Mouse (Mus musculus): ENCODE measurements around the gene Pidd1. TPM values are rescaled to one million over a fixed set of nuclear protein-coding genes. Genes with fewer than 3 reads are reported as not detected.

Pidd1 gene
- total RNA-seq, 2 experiments from 2014 or later, result 0.76 to 1.9 TPM

- DNase-seq (ENCODE audit: low spot score in 2 of 2), result peak; percentile 87
- intact Hi-C loops (cut with DNase I), result no loop called here
Observed at GRCm38 (mm10) chr7:141475011-141475804, 31.4 kb upstream of the Pidd1 start, which contains the start of the genes Polr2l and Tspan4. Gene Polr2l (minus strand): TSS chr7:141475132. Gene Tspan4 (plus strand): TSS chr7:141475240.

DNA sequence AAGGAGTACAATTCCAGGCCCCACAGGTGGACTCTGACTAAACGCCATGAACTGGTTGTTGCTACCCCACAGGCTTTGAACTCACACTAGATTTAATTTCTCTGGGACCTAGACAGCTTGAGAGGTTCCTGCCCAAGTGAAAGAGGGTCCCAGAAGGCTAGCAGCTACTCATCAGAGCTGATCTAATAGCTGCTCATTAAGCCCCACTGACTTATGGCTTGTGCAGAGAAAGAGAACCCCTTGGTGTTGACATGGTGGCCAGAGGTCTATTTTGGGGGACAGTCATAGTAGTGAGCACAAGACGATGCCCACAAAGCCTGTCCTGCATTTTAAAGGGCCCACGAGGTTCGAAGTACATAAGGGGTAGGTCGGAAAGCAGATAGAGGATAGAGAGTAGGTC lies 30.3 kb upstream of the Pidd1 start:
- DNase-seq (ENCODE audit: low spot score in 2 of 2), result no peak
- intact Hi-C loops (cut with DNase I), result no loop called here

DNA sequence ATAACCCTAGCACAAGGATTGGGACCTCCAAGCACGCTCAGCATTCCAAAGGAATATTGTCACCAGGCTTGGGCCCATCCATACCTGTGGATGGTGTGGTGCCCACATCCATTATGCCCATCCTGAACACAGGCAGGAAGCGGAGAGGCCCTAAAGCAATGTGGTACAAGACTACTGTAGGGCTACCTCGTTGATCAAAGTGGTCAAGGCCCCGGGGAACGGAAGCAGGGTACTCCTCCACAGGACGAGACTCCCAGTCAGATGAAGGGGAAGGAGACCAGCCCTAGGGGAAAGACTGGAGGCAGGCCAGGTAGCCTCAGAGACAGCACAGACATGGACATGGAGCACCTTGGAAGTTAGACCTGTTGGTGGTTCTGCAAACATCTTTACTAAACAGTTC lies 28.9 kb upstream of the Pidd1 start:
- DNase-seq (ENCODE audit: low spot score in 2 of 2), result no peak
- intact Hi-C loops (cut with DNase I), result no loop called here

- intact Hi-C loops (cut with DNase I), result no loop called here
- DNase-seq (ENCODE audit: low spot score in 2 of 2), result no peak
Observed at GRCm38 (mm10) chr7:141472226-141472625, 28.4 kb upstream of the Pidd1 start.

- intact Hi-C loops (cut with DNase I), result no loop called here
Observed at GRCm38 (mm10) chr7:141471236-141471635, 27.4 kb upstream of the Pidd1 start.

DNA sequence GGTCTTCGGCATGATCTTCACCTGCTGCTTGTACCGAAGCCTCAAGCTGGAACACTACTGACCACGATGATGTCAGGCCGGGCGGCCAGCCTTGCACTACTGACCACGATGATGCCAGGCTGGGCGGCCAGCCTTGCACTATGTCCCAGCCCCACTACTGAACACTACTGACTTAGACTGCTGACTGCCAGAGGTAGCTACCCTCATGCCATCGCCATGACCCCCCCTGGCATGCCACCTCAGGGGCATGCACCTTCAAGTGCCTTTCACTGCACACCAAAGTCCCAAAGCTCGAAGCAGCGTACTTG lies 26.8 kb upstream of the Pidd1 start:
- intact Hi-C loops (cut with DNase I), result no loop called here

More at GRCm38 (mm10) chr7:141471236-141471635, 27.4 kb upstream of the Pidd1 start:
- DNase-seq (ENCODE audit: low spot score in 2 of 2), result no peak

GRCm38 (mm10) chr7:141469901-141470636 lies 26.2 kb upstream of the Pidd1 start:
- intact Hi-C loops (cut with DNase I), result no loop called here
- DNase-seq (ENCODE audit: low spot score in 2 of 2), result no peak

More for the DNA sequence above, 26.8 kb upstream of the Pidd1 start:
- DNase-seq (ENCODE audit: low spot score in 2 of 2), result no peak

DNA sequence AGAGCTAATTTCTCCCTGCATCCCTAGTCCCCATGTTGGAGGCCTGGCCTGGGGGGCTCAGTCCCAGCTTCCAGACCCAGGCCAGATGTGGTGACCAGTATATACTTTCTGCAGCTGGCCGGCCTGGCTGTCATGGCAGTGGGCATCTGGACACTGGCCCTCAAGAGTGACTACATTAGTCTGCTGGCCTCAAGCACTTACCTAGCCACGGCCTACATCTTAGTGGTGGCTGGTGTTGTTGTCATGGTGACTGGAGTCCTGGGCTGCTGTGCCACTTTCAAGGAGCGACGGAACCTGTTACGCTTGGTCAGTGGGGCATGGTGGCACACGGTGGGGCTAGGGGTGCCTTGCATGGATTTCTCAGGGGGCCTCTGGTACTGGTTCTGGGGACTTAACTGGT lies 25.5 kb upstream of the Pidd1 start:
- DNase-seq (ENCODE audit: low spot score in 2 of 2), result no peak
- intact Hi-C loops (cut with DNase I), result no loop called here

DNA sequence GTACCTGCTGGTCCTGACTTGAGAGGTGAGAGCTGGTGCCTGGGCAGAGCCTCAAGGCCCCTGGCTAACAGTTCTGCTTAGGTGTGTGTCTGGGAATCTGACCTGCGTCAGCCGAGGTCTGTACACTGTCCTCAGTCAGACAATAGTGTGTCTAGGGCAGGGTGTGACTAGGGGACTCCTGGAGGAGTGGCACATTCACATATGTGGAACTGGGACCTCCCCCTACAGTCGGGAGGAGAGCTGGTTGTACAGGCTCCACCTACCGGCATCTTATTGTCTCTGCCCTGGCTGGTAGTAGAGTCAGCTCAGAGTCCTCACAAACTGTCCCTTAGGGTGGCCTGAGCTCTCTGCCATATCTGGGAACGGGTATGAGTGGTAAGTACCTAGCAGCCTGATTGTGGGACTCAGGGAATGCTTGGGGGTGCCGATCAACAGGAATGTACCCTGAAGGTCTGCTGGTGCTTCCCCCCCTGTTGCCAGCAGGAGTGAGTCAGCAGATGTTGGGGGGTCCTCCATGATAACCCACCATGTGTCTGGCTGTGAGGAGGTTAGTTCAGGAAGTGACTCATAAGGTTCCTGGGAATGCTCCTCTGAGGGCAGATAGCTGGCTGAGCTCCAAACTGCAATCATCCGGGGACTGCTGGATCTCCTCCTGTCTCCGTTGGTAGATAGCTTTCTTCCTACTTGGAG lies 24.8 kb upstream of the Pidd1 start:
- intact Hi-C loops (cut with DNase I), result no loop called here
- DNase-seq (ENCODE audit: low spot score in 2 of 2), result peak; percentile 50 to 58

GRCm38 (mm10) chr7:141468164-141468521 lies 24.3 kb upstream of the Pidd1 start:
- no peak for DNase-seq (ENCODE audit: low spot score in 2 of 2)
- intact Hi-C loops (cut with DNase I), result no loop called here

- peak; percentile 70 to 74 for DNase-seq (ENCODE audit: low spot score in 2 of 2)
- intact Hi-C loops (cut with DNase I), result no loop called here
Observed at GRCm38 (mm10) chr7:141467230-141468030, 23.6 kb upstream of the Pidd1 start, which contains the start of gene Cd151. Gene Cd151 (plus strand): TSS chr7:141467392.

DNA sequence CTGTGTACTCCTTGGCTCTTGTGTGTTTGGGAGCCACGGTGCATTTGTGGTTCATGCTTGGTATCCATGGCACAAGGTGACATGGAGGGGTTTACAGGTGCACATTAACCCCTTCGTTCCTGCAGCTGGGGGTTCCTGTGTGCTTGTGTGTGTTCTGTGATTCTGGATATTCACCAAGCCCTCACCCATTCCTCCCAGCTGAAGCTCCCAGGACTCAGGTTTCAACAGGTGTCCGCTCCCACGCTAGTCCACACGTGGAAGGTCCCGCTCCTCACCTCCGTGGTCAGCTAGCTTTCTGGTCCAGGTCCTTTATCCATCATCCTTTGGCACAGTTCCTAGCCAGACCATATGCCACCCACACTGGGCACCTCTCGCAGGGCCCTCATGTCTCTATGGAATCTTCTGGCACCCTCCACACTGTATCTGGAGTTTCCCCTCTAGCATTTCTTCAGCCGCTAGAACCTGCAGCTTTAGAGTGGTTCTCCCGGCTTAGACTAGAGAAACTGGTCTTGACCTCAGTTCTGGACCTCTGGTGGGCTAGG lies 22.9 kb upstream of the Pidd1 start:
- intact Hi-C loops (cut with DNase I), result no loop called here
- no peak for DNase-seq (ENCODE audit: low spot score in 2 of 2)

DNA sequence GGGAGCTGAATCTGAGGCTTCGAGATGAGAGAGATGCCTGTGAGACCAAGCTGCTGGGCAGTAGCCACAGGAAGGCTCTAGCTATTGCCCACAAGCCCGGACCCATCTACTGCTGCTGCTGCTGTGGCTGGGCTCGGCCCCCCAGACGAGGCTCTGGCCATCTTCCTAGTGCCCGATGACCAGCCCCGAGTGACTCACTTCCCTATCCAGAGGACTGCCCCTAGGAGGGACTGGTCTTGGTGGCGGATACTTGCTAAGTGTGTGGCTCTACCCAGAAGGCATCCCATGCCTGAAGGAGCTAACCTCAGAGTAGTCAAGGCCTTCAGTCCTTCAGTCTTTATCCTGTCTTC lies 22.2 kb upstream of the Pidd1 start:
- DNase-seq (ENCODE audit: low spot score in 2 of 2), result no peak
- intact Hi-C loops (cut with DNase I), result no loop called here

- no peak for DNase-seq (ENCODE audit: low spot score in 2 of 2)
- intact Hi-C loops (cut with DNase I), result no loop called here
Observed at GRCm38 (mm10) chr7:141465388-141466044, 21.7 kb upstream of the Pidd1 start.

DNA sequence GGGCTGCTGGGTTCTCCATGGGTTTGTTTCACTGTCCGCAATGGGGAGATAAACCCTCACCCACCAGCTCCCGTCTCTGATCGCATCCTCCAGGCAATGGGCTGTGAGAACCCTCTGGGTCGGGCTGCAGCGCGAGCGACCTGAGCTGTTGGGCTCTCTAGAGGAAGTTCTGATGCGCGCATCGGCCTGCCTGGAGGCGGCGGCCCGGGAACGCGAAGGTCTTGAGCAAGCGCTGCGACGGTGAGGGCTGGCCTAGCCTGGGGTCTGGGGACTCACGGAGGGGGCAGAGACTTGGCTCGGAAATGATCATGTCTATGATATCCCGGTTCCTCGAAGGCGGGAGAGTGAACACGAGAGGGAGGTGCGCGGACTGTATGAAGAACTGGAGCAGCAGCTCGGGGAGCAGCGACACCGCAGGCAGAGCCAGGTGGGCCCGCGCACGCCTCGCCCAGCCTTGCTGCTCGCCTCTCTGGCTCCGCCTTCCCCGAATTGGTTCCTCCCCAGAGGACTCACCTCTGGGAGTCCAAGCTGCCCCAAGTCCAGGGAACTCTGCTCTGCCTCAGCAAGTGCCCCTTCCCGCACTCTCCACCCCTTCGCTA lies 20.9 kb upstream of the Pidd1 start:
- intact Hi-C loops (cut with DNase I), result no loop called here

GRCm38 (mm10) chr7:141463824-141464602 lies 20.2 kb upstream of the Pidd1 start:
- DNase-seq (ENCODE audit: low spot score in 2 of 2), result no peak
- intact Hi-C loops (cut with DNase I), result no loop called here

More for the DNA sequence above, 20.9 kb upstream of the Pidd1 start:
- no peak for DNase-seq (ENCODE audit: low spot score in 2 of 2)

DNA sequence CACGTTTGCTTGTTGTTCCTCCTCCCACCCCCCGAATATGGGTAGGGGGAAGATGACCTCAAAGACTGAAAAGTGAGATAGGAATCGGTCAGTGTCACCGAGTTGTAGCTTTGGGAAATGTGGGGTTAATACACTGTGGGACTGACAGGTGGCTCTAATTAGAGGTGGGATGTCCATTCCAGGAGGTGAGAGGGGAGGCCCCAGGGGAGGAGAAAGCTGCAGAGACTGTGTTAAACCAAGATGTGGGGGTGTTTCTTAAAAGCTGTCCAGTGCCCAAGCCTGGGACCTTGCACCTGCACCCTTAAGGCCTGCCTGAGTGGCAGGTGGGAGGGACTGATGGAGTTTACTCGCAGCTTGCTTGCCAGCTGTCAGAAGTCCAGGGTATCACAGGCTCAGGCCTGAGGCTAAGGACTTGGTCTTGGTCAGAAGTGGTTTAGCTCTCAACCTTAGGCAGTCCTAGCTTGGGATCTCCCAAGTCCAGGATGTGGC lies 18.6 kb upstream of the Pidd1 start:
- intact Hi-C loops (cut with DNase I), result no loop called here
- DNase-seq (ENCODE audit: low spot score in 2 of 2), result no peak

Measured in left cerebral cortex, postnatal 36 days (tissue).